Mouse (Mus musculus) right cerebral cortex, postnatal 4 days (tissue): Measurements from ENCODE around the gene Ms4a4a.
"Not testable (repeated sequence)": the region's sequence is repeated elsewhere in the genome, so short reads cannot be mapped to it uniquely, and the experiment has no call there.

Experiments used
- DNase-seq: peaks from one replicate; pipeline ENCODE4 v3.0.0-alpha.2; 2022

Gene Ms4a4a

DNA sequence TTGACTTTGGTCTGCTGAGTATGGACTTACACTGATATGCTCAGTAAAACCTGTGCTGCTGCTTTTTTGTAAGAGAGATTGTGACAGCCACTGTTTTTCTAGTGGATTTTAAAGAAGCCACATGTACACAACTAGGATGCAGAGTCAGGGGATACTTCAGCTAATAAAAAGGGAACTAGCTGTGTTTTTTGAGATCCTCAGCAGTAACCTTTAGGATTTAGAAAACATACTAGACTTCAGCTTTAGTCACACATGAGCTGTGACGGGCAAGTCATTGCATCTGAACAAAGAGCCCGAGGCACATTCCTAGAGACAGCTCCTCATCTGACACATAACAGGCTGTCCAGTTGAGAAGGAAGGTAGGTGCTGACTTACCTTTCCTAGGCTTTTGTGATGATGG lies at the start of gene Ms4a4a:
TSS of gene Ms4a4a (plus strand) at position 251 of the 400 bp plus-strand sequence.
- DNase-seq = no peak

DNA sequence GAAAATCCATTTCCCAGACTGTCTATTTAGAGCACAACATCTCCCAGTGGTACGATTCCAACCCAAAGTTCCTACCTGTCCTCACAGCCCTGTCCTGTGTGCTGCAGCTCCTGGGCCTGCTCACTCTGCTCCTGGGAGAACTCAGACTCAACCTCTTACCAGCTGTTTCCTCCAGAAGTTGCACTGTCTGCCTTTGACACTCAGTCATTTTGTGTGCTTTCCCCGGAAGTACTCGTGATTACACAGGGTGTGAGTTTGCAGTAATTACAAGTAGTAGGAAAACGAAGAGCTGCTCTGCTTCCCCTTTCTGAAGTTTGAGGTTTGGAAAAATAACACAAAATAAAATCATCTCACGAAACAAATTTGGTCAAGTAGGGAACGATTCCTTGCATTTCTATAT lies 39.4 kb upstream of the Ms4a4a start, which contains the start of gene Ms4a7:
TSS of gene Ms4a7 (minus strand) at position 215 of the 400 bp plus-strand sequence.
- no peak for DNase-seq

DNA sequence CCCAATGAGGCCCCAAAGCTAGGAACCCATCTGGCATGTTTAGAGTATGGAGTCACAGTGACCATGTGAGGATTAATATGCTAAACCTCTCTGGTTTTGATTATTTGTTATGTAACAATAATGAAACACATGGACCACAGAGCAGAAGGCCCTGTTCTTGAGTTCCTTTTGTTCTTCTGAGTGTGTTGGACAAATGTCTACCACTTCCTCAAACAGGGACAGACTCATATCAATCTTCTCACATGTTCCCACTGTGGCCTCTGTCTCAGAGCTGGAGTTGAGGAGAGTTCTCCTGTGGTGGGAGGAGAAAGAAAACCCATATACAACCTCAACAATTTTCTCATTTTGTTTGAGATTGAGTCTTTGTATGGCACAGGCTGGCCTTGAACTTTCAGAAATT lies 32.2 kb upstream of the Ms4a4a start:
- no peak for DNase-seq

DNA sequence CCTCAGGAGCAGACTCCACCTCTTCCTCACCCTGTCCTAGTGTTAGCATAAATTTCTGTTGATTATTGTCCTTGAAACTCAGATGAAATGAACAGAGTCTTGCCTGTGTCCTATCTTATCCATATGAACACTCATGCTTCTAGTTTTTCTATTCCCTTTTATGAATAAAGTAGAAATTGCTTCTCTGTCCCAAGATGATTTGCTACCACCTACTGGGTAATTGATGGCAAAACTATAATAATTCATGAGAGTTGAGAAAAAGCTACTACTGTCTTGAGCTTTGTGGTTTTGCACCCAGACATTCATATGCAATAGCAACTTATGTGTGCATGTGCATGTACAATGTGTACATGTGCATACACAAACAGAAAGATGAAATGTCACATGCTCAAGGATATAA lies 31.3 kb upstream of the Ms4a4a start:
- no peak for DNase-seq

DNA sequence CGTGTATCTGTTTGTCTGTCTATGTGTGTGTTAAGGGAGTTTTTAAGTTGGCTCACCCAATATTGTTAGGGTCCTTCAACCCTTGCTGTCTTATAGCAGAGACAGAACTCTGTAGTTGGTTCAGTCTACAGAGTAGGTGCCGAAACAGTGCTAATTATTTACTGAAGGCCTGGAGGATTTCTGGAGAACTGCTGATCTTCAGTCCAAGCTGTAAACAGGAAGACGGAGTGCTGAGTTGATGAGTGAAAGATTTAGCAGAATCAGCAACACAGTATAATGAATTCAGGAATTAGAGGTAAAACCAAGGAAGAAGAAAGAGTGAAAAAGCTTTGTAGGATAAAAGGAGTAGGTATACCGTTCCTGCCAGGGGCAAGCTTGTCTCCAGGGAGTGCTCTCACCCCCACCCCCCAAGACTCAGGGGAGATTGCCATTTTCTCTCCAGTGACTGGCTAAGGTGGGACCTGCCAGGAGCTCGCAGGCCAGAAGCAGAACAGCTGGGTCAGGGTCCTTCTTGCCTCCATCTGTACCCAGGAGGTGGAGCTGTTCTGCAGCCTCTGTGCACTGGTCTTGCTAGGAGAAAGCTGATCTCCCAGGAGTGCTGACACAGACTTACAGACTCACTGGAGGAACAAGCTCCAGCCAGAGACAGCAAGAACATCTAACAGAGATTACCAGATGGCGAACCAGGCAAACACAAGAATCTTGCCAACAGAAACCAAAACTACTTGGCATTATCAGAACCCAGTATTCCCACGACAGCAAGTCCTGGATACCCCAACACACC lies 25.4 kb upstream of the Ms4a4a start:
- DNase-seq = no peak

DNA sequence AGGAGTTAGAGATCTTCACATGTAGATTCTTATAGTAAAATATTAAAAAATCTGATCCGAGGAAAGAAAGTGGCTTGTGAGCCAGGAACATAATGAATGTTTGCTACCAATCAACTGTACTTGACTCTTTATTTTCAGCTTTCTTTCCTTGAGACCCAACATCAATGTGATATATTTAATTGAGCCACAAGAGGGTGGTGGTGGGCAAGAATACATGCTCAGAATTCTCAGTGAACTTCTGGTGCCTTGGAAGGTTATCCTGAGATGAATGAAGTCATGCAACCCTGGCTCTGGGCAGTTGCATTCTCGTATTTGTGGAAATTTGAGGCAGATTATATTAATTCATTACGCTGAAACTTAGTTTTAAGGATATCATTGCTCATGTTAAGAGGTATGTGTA lies 23.4 kb upstream of the Ms4a4a start:
- DNase-seq = no peak

DNA sequence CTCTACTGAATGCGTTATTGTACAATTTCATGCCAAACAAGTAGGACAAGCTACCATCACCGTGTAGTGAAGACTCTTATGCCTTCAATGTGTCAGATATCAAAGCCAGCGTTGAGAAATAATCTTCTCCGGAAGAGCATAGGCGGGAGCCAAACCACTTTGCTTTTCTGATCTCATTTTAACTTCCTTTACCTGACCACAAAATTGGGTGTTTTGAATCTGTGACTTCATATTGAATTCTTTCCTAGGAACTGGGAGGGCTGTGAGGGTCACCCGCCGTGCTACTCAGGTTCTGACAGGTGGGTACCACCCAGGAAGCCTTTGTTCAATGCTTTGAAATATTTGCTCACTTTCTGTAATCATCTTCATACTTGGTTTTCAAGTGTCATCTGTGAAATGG lies 19.6 kb upstream of the Ms4a4a start:
- no peak for DNase-seq

DNA sequence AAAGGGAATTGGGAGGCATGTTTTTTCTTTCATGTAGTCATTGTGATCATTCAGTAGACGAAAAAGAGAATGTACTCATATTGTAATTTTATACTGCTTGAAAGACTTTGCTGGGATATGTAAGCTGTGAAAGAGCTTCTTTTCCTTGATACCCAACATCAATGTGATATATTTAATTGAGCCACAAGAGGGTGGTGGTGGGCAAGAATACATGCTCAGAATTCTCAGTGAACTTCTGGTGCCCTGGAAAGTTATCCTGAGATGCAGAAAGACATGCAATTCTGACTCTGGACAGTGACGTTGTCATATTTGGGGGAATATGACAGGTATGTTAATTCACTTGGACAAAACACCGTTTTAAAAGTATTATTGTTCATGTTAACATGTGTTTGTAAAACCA lies 15.2 kb upstream of the Ms4a4a start:
- DNase-seq = no peak

DNA sequence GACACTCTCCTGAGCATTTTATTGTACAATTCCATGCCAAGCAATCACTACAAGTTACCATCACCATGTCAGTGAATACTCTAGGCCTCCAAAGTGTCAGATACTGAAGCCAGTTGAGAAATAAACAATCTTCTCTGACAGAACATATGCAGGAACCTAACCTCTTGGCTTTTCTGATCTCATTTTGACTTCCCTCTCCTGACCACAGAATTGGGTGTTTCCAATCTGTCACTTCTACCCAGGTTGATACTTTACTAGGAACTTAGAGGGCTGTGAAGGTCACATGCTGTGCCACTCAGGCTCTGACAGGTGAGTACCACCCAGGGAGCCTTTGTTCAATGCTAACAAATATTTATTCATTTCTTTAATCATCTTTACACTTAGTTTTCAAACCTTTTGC lies 13.3 kb upstream of the Ms4a4a start:
- no peak for DNase-seq

DNA sequence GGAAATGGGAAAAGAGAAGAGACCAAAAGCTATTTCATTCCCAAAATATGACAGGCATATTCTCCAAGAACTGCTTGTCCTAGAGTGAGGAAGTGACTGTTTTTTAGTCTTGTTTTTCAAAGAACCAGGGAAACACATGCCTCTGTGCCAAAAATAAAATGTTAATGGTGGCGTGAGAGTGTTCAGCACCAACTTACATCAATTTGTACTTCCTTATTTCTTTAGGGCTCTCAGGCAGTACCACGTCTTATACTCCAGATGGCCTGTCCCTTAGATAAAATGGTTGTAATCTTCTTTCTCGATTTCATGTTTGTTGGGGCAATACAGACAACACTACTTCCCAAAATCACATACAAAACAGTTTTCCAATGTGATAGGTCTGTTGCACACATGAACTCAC lies 7.0 kb upstream of the Ms4a4a start:
- no peak for DNase-seq

DNA sequence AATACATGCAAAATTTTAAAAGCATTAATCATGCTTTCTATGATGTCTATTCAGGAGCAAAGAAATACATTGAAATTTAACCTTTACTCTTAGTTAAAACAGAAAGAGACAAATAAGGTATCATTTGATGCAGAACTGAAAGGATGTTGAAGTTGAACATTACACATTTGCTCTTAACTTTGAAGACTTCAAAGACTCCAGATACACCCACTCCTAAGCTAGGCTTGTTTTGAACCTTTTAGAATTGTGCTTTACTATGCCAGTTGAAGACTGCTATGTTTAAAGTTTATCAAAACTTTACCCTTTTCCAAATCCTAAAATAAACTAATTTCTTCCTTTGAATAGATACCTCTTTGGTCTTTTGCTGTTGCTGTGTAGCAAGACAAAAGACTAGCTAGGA lies 4.1 kb upstream of the Ms4a4a start:
- DNase-seq = no peak

DNA sequence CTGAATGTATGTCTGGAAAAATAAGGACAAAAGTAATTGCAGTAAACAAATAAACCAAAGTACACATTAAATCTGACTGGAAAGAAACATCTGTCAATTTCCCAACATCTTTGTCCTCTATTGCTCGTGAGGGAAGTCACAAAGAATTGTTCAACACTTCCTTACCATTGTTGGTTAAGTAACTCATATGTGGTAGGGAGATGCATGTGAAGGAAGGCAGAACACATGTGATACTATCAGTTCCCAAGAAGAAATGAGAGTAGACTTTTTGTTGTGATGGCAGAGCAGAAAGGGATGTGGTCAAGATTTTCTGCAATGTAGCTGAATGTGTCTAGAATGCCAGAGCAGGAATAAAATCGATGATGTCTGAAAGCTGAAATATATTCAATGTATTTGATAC lies 1.1 kb downstream of the Ms4a4a start:
- no peak for DNase-seq

DNA sequence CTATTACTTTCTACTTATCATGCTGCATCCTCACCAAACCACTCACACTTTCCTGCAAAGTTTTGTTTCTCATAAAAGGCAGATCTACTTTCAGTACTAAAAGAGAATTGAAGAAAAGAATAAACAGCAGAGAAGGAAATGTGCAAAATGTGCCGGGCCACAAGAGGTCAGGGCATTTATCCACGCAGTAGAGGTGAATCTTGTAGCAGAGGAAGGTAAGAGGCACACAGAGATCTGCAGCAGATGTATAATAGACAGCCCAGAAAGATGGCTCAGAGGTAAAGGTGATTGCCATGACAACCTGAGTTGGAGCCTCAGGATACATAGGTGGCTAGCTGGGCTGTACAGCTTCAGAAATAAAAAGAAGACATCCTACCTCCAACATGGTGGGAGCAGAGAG lies 11.8 kb downstream of the Ms4a4a start:
- DNase-seq = no peak

DNA sequence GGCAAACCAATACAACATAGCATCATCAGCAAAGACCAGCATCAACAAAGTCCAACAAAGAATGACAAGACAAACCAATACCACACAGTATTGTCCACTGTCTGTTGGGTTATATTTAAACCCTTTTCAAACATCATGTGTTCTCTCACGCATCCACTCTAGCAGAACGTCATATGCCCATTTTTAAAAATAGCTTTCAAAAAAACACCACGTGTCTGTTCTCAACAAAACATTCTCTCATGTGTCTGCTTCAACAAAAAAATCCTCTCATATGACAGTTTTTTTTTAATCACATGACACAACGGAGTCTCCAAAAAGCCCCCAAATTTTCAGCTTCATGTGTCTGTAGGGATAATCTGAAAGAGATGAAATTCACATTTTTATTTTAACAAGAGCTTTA lies 12.4 kb downstream of the Ms4a4a start:
- no peak for DNase-seq

DNA sequence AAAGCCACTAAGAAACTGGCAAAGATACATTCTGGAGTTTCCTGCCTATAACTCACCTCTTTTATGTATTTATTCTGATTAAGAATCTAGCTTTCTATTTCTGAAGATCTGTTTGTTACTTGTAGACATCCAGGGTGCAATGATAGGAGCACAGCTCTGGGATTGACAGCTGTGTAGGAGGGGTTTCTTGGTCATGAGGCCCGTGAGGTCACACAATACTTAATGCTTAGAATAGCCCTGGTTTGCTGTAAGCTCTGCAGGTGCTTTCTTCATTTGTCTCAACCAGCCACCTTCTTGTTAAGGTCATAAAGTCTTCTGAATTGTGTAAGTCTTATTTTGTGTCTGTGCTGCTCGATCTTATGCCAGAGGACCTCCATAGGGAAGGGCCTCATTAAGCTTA lies 13.6 kb downstream of the Ms4a4a start:
- DNase-seq = no peak

DNA sequence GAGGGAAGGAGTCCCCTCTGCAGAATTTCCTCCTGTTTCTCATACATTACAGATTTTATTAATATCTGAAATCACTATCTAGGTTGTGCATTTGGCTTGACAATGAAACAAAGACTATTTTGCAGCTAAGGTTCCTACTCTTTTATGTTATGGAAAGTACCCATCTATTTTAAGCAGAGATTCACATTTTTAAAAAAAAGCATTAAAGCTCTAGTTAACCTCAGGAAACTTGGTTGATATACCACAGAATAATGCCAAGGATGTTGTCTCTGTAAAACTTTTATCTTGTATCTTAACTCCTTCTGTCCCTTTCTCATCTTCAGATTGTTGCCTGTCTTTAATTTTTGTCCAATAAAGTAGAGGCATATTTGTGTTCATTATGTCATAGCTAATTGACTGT lies 20.4 kb downstream of the Ms4a4a start:
- DNase-seq = no peak

DNA sequence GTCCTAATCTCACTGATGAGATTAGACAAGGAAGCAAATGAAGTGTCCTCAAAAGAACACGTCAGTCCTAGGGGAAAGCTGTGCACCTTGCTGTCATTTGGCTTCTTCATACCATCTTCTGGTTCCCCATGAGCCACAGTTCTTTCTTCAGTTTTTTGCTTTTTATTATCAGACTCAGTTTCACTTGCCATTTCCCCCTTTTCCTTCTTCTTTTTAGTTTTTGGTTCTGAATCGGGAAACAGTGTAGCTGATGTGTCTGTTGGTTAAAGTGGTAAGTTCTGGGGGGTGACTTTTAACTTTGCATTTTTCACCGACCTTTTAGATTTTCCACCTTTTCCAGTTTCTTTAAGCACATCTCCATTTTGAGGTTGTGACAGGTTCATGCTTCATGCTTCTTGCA lies 29.2 kb downstream of the Ms4a4a start, which contains the start of gene Ms4a4c:
TSS of gene Ms4a4c (plus strand) at position 244 of the 400 bp plus-strand sequence.
- no peak for DNase-seq

DNA sequence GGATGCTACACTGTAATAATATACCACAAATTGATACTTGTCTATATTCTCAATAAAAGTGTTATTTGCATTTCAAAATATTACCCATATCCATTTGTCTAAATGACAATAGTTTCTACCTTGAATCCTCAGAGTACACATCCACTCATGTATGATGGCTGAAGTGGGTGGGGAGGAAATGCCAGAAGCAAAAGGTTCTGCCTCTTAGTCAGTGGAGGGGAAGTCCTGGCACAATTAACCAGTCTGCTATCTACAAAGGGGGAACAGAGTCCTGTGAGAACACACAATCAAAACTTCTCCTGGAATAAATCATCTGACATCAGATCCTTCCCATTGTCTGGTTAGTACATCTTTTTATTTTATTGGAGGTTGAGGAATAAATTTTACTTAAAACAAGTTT lies 32.1 kb downstream of the Ms4a4a start:
- DNase-seq = no peak

DNA sequence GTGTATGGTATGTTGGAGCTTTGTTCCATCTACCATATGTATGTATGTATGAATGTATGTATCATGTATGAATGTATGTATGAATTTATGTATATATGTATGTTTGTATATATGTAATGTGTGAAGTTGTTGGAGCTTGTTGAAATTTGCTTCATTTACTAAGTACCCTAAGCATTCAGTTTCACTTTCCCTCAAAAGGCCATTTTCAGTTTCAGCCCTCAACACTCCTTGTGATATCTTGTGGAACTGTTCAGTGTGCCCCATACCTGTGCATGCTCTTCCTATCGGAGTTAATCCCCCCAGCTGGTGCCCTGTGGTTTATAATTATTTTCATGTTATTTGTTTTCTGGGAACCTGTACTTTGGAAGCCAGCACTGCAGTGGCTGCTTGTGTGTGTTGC lies 33.3 kb downstream of the Ms4a4a start:
- DNase-seq = no peak

DNA sequence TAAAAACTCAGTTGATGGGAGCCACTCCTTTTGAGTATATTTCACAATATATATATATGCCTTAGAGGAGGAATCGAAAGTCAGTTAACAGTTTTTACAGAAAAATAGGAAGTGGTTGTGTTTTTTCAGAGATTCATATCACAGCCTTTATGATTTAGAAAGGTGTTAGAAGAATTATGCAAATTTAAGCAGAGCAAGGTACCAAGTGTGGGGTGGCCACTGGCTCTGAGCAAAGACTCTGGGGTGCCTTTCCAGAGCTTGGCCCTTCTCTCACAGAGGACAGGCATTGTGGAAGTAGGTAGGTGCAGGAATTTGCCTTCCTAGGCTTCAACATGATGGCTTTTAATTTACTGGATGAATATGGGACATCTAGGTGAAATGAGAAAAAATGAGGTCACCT lies 36.3 kb downstream of the Ms4a4a start:
- no peak for DNase-seq

DNA sequence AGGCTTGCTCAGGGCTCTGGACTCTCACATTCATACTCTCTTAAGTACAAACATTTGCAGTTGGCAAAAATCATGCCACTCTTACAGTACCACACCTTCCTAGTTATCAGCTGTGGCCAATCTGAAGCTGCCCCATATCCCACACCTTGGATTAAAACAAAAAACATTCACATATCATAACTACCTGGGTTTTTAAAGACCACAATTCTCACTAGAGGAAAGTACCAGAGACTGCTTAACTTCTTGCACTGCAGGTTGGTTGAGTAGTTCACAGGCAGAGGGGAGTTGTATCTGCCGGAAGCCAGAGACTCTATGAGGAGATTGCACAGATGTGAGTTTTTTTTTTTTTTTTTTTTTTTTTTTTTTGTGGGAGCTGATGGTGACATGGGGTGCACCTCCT lies 38.8 kb downstream of the Ms4a4a start:
- no peak for DNase-seq

DNA sequence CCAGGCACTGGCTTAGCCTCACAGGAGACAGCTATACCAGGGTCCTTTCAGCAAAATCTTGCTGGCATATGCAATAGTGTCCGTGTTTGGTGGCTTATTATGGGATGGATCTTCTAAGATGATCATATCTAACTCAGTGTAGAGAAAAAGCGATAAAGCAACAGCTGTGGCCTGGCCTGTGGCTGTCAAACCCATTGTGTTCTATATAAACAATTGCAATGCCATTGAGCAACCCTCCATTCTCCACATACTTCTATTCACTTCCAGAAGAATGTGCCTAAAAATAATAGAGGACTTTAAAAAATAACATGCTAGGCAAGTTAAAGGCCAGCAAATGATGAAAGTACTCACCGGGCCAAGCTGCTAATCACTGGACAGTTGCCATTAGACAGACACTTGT lies 40.3 kb downstream of the Ms4a4a start:
- DNase-seq = no peak

DNA sequence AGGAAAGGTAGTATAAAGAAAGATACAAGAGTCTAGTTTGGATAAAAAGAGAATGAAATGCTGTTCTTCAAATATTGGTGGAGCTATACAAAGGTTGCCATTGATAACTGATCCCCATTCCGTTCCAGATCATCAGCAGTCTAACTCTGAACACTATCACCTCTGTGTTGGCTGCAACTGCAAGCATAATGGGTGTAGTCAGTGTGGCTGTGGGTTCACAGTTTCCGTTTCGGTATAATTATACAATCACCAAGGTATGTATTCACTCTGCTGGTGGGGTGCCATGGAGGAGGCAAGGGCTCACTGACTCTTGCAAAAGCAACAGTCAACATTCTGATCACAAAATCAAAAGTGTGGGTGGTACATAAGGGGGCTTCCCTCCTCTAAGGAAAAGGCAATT lies 43.5 kb downstream of the Ms4a4a start:
- DNase-seq = not testable (repeated sequence)

DNA sequence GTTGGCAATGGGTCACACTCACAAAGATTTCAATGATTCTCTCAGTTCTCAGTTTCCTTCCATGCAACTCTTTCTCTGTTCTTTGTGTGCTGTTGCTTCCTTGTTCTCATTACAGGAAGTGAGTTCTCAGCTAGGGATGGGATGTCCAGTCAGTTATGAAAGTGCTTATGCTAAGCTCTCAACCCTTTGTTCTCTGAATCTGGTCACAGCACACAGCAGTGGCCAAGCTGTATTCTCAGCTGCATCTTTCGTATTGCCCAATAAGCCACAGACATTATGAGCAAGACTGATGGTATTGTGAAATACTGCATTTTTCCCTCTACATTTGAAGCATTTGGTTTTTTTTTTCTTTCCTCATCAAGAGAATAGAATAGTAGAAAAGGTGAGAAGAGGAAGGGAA lies 55.9 kb downstream of the Ms4a4a start:
- DNase-seq = not testable (repeated sequence)
